Mouse (Mus musculus): ENCODE measurements at regions not wholly inside any gene's neighbourhood (a gene's known extent, or its start where the extent isn't known, plus 50 kb on each side); places are given as distances from the start of the nearest gene placed in this dataset.
A peak's percentile ranks its signal among the peaks of the same experiment; 100 is the strongest.
"Not testable (repeated sequence)": the region's sequence is repeated elsewhere in the genome, so short reads cannot be mapped to it uniquely, and the experiment has no call there.

DNA sequence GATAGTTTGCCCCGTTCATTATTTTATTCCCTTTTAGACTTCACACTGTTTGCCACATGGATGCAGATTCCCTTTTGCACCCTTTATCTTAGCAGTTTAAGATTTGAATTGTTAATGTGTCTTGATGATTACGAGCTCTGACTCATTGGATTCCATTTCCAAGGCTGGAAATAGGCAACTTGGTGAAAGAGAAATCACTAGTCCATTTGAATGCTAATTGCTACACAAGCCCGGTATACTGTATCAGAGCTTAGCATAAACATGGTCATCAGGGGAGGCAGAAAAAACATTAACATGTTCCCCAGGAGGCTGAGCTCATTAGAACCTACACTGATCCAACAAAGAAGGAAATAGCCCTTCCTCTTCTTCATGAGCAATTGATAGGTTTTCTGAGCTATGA lies 892.9 kb downstream of the Robo1 start:
- no peak for DNase-seq (ENCODE audit: low spot score in 2 of 2)

DNA sequence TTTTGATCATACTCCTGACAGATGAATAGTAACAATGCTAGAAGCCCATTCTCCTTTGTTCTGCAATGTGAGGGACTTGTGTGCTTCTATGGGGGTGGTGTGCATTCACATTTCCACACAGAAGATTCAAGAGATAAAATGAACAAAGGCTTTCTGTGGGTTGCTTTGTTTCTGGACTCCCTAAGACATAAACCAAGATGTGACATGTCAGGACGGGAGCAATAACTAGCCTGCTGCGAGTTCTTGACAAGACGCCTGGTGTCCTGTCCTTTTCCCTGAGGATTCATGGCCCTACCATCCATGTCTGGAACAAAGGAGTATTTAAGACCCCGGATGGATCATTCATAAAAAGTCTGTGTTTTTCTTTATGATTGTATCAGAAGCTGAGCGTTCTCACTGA lies 874.7 kb downstream of the Robo1 start:
- no peak for DNase-seq (ENCODE audit: low spot score in 2 of 2)

DNA sequence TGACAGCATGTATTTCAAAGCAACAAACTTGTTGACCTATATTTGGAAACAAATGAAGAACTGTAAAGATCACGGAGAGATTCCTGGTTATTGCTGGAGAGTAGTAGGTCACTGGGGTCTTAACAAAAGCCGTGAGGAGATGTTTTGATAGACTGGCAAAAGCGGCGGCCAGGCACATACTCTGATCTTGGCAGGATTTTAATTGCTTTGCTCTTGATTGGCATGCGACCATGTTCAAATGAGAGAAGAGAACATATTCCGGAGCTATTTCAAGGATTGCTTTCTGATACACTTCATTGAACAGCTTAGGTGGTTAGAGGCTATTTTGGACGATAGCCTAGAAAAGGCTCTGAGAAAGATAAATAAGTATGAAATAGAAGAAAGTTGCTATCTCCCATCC lies 874.2 kb downstream of the Robo1 start:
- DNase-seq (ENCODE audit: low spot score in 2 of 2): peak in 1 of 2 experiments; percentile 12

DNA sequence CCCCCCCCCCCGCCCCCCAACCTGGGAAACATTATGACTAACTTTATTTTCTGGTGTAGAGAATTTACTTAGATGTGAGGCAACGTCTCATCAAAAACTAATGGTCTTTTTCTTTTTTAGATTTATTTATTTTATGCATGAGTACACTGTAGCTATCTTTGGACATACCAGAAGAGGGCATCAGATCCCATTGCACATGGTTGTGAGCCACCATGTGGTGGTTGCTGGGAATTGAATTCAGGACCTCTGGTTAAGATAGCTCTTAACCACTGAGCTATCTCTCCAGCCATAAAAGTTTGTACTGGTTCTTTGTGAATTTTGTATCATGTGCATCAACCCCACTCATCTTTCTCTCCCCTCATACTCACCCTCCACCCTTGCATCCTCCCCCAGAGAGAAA lies 847.3 kb downstream of the Robo1 start:
- no peak for DNase-seq (ENCODE audit: low spot score in 2 of 2)

DNA sequence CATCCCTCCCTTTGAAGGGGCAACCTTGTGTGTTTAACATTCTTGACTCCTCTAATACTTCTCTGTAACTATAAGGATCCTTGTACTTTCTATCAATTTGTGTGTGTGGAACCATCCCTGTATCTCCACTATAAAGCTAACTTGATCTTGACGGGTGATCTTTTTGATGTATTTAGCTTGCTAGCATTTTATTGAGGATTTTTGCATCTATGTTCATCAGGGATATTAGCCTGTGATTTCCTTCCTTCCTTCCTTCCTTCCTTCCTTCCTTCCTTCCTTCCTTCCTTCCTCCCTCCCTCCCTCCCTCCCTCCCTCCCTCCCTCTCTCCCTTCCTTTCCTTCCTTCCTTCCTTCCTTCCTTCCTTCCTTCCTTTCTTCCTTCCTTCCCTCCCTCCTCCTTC lies 819.8 kb downstream of the Robo1 start:
- DNase-seq (ENCODE audit: low spot score in 2 of 2): not testable (repeated sequence)

DNA sequence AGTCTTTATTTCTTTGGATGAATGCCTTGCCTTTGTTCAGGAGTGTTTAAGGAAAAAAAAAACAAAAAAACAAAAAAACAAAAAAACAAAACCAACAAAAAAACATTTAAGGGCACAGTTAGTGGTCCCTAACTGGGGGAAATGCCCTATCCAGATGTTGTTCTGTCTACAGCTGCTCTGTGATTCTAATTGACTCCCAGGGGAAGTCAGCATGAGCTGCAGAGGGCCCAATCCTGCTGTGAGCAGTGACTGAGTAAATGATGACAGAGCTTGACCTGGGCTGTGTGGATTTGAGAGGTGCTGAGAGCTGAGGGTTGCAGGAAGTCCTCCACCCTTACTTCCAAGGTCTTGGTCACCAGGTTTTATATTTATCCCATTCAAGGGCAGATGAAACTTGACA lies 812.5 kb downstream of the Robo1 start:
- DNase-seq (ENCODE audit: low spot score in 2 of 2): no peak

DNA sequence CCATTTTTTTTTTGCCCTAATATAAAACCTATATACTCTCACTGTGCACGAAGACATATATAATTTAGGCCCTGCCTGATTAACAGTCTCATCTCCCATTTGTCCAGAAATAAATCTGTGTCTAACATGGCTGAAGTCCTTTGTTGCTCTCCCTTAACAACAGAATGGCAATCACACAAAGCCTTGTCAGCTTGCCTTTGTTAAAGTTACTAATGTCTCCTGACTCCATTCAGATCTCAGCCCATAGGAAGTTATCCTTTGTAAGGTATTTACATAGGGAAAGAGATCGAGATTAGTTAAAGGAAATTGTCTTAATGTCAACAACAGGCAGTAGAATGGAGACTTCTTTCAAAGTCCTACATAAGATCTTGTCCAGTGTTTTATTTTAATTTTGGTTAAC lies 809.2 kb downstream of the Robo1 start:
- DNase-seq (ENCODE audit: low spot score in 2 of 2): no peak

DNA sequence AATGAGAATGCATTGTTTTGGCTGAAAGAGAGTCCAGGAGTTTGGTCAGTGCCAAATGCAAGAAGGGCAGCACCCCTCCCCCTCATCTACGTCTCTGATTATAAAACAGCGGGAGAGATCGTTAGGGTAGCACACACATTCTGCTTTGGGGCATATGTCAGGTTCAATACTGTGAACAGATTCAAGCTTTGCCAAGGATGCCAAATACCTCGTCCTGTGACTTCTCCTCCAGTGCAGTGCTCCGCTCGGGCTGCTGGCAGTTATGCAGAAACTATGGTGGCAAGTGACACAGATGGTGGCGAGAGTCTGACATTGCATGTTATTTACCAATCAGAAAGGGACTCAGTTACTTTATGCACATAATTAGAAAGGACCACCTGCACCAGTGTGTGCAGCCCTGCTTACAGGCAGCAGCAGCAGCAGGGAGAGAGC lies 799.9 kb downstream of the Robo1 start:
- DNase-seq (ENCODE audit: low spot score in 2 of 2): no peak

DNA sequence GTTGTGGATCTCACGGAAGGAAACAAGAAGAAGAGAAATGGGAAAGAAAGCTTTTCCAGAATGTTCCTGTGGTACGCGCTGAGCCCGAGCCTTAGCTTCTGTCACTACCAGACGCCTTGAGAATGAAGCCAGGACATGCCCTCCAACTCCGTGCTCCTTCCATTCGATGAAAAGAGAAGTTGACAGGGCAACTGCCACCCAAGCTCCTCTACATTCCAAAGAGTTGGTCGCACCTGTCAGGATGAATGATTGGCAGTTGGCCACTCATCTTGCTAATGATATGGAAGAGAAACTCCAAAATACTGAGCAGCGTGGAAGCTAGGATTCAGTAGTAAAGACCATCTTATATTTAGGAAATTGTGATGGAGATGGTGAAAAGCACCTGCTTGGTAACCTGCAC lies 799.5 kb downstream of the Robo1 start:
- no peak for DNase-seq (ENCODE audit: low spot score in 2 of 2)

DNA sequence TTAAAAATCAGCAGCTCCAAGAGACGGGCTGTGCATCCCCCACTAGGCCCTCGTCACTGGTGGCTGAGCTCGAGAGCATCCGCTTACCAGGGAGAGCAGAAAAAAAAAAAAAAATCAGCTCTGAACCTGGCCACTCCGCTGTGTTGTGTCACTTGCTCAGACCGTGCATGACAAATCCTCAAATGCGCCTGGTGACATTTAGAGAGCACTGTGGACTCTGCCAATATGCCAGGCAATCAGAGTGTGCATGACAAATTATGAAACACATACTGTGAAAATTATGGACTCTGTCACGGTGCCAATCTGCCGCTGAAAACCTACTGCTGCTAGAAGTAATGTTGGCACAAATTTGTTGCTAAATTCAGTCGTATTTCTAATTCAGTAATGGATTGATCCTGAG lies 797.4 kb downstream of the Robo1 start:
- DNase-seq (ENCODE audit: low spot score in 2 of 2): peak; percentile 43 to 74

DNA sequence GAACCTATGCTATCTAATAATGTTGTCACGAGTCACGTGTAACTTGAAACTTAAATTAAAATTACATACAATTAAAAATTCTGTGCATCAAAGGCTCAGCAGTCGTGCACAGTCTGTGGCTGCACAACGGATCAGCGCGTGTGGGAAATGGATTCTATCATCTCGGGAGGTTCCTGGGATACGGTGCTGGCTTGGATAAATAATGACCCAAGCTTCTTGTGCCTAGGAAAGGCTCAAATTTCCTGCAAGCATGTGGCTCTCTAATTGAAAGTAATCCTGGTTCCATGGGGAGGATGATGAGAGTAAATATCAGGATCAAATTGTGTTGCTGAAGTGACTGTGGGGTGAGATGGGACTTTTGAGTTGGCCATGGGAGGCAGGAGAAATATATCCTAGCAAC lies 792.2 kb downstream of the Robo1 start:
- no peak for DNase-seq (ENCODE audit: low spot score in 2 of 2)

DNA sequence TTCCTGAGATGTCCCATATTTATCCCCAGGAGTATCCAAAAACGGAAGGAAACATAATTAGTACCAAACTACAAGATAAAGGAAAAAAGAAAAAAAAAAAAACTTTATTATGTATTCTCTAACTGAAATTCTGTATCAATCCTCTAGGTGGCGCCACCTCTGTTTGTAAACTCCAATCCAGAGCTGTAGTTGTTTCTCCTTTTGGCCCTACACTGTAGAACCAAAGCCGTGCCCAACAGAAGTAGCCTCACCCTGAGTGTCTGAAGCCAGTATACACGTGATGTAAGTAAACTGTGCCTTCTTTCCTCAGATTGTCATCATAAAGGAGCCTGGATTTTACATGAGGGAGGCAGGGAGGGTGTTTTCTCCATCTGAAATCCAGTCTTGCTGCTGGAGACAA lies 790.7 kb downstream of the Robo1 start:
- peak in 1 of 2 experiments; percentile 32 for DNase-seq (ENCODE audit: low spot score in 2 of 2)

DNA sequence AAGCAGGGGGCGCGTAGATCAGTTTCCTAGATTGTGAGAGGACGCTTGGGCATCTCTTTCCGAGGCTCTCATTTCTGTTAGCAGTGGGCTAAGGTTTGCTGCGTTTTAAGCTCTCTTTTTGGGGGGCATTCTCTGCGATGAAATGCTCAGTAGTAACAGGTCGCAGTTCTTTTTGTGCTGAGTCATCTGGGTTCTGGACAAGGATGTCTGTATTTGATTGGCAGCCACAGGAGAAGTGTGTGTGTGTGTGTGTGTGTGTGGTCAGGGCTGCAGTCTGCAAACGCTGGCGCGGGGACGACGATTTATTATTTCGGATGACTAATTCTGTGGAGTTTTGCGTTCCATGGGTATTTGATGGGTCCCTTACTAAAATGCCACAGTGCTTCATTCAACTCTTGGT lies 789.1 kb downstream of the Robo1 start:
- no peak for DNase-seq (ENCODE audit: low spot score in 2 of 2)

DNA sequence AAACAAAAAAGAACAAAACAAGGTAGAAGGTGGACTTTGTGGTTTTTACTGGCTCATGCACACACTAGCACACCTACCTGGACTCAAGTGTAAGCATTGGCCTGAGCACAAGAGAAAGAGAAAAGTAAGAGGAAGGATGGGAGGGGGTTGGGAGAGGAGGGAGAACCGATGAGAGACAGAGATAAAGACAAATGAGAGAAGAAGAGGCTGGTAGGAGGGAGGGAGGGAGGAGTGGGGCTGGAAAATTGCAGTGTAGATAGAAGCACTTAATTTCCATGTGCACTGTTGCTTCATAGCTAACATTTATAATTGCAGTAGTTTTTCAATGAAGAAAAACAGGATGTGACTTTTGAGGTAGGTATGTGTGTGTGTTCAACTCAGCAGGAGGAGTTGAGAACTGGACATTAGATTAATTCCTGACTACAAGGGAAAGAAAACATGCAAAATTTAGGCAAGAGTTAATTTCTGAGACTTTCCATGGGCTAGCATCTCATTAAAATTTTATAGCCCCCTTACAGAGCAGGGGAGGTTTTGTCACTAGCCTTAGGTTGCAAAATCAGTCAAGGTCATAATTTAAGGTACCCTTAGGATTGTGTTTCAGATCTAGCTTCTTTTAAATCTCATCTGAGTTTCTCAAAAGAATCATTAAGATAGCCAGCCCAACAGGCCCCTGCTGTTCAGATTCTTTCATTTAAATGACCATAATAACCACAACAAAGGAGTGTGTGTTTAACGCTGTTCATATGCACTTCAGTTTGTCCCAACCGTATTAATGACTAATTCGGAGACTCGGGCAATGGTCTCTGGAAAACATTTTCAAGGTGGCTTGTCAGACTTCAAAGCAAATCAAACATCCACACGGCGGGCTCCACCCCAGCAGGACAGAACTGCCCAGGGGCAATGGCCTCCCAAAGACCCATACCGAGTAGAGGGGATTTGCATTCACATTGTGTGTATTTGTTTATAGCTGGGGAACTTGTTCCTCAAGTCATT lies 788.3 kb downstream of the Robo1 start:
- DNase-seq (ENCODE audit: low spot score in 2 of 2): no peak
